Mouse (Mus musculus): ENCODE data around the gene Tmem239.
A peak's percentile ranks its signal among the peaks of the same experiment; 100 is the strongest.
"Not testable (repeated sequence)": the region's sequence is repeated elsewhere in the genome, so short reads cannot be mapped to it uniquely, and the experiment has no call there.

Gene Tmem239

DNA sequence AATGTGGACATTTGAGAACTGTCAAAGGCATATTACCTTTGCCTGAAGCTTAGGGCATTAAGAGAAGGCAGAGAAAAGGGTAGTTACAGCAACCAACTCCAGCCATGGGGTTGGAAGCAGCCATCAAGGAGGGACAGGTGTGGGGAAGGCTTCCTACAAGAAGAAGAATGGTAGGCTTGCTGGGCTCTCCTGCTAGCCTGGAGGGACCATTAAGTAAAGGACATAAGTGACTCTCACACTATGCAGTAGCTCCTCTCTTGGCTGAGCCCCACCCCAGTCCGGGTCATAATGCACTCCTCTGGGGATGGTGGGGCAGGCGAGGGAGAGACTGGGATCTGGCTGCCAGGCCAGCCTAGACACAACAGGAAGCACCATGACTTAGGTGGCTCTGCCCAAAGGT, at the start of gene Tmem239:
Gene Tmem239 (plus strand): TSS at position 301 of the 400 bp plus-strand sequence.
- DNase-seq = no peak

DNA sequence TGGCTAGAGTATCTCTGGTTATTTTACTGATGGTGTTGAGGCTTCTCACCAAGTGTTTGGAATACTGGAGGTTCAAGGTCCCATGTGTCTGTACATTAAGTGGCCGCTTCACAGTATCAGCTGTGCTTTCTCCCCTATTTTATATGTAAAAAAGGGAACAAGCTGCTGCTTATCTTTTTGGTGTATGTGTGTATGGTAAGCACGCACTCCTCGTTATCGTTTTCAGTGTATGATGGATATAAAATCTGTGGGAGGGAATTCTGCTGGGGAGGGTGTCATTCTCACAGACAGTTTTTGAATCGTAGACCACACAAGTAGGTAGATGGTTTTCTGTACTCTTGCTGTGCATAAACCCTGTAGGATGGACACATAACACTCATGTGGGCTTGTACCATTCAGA, 48.7 kb upstream of the Tmem239 start:
- DNase-seq = no peak

DNA sequence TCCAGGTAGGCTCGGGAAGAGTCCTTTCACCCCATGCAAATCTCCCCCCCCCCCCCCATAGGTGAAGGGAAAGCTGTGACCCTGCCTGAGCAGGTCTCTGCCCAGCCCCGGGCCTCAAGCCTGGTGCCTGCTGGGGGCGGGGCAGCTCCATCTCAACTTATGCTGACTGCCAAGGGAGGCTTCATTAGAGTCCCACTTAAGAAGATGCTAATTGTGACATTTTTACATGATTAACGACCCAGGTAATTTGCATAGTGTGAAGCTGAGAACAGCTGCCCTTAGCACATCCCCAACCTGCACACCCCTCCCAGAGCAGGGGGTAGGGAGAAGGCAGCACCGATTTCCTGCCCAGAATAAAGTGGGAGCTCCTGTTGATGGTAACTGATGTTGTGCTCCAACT, 47.4 kb upstream of the Tmem239 start:
- no peak for DNase-seq

DNA sequence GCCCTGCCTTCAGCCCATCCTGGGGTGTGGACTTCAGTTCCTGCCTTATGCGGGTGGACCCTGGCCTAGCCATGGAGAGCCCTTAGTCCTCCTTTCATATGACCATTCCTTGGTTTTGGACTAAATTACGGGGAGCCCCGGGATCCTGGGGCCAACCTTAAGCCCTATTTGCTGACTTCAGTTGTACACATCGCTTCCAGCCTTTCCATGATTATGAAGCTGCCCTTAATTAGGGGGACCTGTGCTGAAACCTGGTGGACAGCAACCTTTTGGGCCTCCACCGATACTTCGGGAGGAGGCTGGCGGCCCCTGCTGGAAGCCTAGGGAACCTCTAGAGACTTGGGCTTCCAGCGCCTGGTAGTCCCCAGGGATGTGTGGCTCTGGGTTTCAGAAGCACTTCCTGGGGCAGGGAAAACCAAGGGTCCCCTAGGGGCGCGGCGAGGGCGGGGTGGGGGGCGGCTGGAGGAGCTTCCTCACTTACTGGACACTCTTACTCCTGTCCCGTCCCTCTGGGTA, 43.7 kb upstream of the Tmem239 start:
- peak; percentile 70 for DNase-seq

DNA sequence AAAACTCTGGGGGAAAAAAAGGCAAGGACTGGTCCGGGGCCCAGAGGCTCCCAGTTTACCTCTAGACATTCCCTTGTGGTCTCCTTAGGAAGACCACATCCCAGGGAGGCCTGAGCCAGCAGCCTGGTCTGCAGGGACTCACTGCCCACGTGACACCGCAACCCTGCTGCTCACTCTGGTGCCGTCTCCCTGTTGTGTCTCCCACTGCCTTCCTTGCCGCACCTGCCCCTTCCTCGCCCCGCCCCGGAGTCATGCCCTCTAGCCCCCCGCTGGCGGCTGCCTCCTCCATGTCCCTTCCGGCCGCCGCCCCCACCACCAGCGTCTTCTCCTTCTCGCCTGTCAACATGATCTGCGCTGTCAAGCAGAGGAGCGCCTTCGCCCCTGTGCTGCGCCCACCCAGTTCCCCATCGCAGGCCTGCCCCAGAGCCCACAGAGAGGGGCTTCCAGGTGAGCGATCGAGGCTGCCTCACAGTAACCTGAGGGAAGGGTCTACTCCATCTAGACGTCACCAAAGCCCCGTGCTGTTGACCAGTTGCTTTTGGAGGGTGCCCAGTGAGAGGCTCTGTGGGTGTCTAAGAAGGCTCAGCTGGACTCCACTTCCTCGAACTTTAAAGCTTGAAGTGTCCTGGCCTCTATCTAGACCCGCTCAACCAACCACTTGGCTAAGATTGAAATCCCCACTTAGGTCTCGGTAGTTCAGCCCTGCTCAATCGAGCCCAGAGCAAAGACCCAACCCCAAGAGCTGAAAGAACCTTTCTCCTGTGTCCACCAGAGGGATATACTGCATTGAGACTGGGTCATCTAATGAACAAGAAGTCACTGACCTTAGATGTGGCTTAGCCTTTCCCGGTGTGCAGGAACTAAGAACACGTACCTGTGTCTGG, 40.8 kb upstream of the Tmem239 start:
- no peak for DNase-seq

DNA sequence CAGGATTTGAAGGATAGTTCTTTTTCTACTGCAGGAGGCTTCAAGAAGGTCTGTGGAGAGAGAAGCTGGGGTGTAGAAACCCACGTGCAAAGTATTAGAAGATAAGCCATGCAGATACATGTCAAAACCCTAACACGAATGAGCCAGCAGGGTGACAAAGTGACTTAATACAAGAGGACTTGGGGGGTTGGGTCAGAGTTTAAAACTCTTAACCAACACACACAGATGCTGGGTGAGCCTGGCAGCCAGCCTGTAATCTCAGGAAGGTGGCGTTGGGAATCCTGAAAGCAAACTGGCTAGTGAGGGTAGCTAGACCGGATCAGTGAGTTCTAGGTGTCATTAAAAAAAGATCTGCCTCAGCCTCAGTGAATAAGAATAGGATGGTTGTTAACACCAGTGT, 38.9 kb upstream of the Tmem239 start:
- no peak for DNase-seq

DNA sequence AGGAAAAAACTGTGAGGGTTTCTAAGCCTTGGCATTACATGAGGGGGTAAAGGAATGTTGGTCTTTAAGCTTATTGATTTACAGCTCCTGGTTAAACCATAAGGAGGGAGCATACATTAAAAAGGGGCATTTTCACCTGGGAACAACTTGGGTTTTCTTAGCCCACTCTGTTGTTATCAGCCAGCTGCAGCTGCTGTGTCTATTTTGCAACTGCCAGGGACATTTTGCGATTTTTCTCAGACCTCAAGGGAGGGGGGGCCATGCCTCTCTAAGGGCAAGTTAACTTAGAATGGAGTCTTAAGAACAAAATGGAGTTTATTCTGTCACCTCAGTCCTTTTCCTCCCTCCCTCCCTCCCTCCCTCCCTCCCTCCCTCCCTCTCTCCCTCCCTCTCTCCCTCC, 33.3 kb upstream of the Tmem239 start:
- not testable (repeated sequence) for DNase-seq

DNA sequence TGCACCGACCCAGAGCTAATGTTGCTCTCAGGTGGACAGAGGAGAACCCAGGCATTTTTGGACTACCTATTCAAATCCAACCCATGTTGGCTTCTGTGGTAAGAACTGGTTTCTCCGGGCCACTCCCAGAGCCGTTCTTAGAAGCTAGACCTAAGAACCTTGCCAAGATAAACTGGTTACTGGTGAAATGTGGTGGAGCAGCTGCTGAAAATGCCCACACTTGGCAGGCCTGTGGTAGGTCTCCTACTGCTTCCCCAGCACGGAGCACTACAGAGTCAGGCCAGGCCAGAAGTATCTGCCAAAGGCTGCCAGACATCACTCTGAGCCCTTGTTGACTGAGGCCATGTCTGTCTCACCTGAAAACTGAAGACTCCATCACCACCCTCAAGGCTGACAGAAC, 31.3 kb upstream of the Tmem239 start:
- DNase-seq = no peak

DNA sequence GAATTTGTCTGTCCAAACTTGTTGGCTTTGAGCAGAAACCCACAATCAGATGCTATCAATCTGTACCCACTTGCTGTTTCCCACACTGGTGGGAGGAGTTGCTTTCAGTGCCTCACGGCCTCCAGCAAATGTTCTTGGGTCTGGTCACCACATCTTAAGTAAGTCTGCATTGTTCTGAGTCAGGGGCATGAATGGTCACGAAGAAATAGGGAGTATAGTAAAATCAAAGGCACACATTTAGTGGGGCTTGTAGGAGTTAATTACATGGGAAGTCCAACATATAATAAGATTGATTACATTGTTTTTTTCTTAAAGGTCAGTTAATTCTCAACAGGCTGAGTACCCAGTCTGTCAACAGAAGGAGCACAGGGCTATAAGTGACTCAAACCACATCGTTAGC, 23.1 kb upstream of the Tmem239 start:
- DNase-seq = no peak

DNA sequence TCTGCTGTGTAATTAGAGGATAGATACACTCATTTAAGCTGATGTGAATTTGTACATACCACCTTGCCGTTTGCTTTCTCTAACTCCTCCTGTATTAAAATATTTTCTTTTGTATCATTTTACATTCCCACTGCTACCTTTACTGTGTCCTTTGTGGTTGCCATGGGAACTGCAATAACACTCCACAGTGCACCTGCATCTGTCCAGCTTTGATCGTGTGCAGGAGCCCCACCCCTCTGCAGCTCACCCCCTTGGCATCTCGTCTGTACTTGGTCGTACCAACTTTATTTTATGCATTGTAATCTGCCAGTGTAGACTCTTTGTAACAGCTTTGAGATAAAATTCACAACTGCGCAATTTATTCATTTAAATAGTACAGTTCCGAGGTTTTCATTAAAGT, 22.4 kb upstream of the Tmem239 start:
- DNase-seq = no peak

DNA sequence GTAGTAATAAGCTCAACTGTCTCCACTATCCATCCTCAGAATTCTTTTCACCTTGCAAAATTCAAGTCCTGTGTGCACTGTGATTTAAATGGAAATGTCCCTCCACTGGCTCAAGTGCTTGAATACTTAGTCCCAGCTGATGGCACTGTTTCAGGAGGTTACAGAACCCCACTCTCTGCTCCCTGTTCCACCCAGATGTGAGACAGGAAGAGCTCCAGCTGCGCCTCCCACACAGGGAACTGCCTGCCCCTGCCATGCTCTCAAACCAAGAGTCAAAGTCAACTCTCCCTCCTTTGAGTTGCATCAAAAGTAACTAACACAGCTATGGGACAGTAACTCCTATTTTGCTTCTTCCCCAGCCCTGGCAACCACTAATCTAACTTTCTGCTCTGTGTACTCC, 20.1 kb upstream of the Tmem239 start:
- no peak for DNase-seq

DNA sequence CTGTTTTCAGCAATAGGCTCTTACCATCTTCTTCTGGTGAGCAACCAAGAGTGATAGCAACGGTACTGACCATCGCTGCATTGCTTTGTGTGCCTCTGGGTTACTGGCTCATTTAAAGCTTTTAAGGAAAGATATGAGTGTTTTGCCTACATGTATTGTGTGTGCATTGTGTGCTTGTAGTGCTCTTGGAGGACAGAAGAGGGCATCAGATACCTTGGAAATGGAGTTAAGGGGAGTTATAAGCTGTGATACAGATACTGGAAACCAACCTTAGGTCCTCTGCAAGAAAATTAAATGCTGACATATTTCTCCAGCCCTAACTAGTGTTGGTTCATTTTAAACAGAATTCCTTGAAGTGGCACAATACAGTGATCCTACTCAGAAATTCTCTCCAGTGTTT, 17.5 kb upstream of the Tmem239 start:
- no peak for DNase-seq

DNA sequence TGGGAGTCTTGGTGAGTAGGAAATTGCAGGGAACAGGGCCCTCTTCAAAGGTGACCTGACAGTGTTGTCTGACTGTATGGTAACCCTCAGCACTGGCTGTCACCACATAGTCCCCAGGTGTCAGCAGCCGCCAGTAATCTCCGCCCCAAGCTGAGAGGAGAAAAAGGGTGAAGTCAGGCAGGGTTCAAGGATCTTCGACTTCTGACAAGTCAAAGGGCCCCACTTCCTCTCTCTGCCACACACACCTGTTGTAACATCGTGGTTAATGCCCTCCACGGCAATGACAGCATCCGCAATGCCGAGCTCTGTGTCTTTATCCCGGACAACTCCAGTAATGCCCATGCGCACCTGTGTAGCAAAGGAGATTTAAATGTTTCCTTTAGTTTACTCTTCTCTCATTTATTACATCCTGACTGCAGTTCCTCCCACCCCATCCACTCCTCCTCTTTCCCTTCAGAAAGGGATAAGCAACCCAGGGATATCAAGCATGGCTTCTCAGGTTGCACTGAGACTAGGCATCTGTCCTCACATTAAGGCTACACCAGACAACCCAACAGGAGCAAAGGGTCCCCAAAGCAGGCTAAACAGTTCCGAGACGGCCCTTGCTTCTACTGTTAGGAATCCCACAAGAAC, 15.2 kb upstream of the Tmem239 start:
- DNase-seq = no peak

DNA sequence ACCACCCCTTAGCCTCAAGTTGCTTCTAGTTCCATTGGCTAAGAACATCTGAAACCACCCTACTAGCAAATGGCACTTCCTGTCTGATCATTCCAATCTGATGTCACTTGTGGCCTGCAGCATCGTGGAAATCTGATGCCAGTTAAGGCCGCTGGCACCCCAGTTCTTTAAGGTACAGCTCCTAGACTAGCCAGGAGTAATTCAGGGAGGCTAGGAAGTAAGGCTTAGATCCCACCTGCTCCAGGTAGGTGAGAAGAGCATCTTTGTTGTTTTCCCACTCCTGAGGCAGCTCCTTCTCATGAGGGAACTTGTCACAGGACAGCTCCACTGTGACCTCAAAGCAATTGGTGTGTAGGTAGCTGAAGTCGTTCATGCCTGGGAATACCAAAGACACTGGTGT, 13.4 kb upstream of the Tmem239 start:
- DNase-seq = no peak

DNA sequence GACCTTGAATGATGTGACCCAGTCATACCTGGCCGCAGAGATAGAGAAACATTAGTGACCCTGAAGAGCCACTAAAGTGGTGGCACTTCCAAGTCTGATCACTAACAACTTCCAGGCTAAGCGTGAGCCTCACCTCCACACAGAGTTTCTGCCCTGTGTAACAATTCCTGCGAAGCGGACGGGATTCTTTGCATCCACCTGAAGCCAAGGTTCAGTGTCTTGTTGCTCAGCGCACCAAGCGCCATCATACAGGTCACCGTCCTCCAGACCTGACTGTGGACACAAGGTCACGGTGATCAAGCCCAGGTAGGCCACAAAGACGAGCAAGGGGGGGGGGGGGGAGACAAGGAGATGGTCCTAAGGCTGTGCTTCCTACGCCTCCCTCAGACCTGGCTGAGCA, 10.6 kb upstream of the Tmem239 start:
- no peak for DNase-seq

DNA sequence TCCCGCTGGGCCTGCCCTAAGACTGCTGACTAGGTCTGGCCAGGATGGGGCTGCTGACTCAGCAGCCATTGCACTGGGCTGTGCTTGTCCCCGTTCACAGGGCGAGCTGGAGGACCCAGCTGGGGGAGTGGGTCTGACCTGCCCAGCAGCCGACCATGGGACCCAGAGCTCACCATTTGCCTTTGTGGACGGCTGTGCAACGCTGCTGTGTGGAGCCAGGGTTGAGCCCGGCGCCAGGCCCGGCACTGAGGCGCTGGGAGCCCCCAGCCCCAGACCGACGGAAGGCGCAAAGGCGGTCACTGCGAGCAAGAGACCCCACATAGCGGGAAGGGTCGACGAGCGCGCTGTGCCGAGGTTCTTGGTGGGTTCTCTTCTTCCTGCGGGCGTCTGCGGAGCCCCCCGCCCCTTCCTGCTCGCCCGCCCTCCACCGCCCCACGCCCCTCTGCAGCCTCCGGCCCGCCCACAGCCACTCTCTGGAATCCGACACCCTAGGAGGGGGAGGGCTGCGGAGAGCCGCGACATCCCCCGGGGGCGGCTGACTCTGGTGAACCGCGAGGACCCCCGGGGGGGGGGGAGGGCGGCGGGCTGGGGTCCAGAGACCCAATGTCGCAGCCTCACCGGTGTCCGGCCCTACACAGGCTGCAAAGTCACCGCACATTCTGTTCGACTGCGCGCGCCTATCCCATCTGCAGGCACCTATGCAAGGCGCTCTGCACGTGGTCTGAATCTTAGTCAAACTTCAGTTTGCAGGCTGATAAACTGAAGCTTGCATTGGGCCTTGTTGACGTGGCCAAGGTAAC, 8.9 kb upstream of the Tmem239 start, which contains the start of gene Cpxm1:
Gene Cpxm1 (minus strand): TSS at position 389 of the 800 bp plus-strand sequence.
- DNase-seq = no peak

DNA sequence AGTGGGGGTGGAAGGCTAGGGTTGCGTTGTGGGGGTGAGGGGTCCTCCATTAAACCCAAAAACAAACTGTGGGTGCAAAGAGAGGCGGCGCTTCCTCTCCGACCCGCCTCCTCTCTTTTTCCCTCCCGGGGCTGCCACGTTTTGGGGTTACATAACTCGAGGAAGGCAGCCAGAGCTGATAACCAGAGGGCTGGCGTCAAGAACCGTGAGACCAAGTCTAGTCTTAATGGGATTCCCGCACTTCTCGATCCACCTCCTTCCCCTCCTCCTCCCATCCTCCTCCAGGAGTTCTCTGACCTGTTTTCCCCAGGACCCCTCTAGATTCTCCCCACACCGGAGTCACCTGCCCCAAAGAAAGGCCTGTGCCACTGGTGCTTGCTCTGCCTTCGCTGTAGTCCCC, 8.2 kb upstream of the Tmem239 start:
- no peak for DNase-seq

DNA sequence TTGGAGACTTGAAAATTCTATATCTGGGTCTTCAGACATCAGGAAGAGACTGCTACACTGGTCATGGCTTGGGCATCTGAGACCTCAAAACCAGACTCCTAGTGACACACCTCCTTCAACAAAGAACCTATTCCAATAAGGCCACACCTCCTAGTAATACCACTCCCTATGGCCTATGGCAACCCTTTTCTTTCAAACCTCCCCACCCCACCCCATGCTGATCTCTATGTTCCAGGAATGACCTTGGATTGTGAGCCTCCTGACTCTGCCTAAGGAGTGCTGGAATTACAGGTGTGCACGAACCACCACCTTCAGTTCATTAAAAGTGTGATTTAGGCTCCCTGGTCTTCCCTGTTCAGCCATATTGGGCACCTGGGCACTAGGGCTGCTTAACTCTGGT, 6.2 kb upstream of the Tmem239 start:
- no peak for DNase-seq

DNA sequence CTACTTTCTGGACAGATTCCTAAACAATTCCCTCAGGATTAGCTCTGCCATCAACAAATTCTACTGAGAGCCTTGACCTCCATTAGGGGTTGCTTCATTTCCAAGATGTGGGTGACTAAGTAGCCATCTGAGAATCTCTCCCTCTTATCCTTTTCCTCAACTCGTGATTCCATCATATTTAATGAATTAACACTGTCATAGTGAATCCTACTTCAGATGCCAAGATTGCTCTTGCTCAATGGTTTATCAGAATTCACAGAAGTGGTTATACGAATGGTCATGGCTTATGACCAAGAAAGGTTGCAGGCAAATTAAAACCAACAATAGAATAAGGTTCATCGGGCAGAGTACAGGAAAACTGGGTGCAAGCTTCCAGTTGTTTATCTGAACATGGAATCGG, 4.4 kb upstream of the Tmem239 start:
- no peak for DNase-seq

DNA sequence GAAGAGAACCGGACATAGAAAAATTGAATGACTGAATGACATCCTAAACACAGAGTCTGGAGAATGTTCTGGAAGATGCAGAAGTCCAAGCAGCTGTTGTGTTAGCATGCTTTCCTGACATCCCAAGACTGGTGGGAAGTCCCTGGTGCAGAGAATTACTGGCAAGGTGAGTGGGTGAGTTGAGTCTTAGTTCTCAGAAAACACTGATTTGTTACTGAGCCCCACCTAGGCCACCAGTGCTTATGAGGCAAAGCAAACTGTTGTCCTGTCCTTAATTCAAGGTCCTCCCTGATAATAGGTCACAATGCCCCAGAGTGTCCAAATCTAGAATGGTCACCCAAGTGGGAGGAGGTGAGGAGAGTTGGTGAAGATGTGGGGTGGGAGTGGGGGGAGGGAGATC, 1.3 kb upstream of the Tmem239 start, which contains the start of the genes Gm28372 and 1700020A23Rik:
Gene Gm28372 (plus strand): TSS at position 301 of the 400 bp plus-strand sequence.
Gene 1700020A23Rik (plus strand): TSS at position 321 of the 400 bp plus-strand sequence.
- DNase-seq = no peak

DNA sequence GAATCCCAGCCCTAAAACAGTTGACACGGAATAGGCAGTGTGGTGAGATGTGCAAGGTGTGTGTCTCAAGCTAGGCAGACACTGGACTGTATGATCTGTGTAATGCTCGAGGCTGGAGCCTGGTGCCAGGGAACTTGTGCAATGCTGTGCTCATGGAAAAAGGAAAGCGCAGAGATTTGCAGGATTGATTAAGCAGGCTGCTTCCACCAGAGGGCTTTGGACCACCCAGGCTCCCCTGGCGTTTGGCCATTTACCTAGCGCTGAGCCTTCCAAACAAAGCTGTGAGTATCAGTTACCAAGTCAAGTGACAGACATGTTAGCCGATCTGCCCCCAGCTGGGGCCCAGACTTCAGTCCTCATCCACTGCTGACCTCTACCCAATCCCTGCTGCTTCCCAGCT, 1.9 kb downstream of the Tmem239 start:
- no peak for DNase-seq

DNA sequence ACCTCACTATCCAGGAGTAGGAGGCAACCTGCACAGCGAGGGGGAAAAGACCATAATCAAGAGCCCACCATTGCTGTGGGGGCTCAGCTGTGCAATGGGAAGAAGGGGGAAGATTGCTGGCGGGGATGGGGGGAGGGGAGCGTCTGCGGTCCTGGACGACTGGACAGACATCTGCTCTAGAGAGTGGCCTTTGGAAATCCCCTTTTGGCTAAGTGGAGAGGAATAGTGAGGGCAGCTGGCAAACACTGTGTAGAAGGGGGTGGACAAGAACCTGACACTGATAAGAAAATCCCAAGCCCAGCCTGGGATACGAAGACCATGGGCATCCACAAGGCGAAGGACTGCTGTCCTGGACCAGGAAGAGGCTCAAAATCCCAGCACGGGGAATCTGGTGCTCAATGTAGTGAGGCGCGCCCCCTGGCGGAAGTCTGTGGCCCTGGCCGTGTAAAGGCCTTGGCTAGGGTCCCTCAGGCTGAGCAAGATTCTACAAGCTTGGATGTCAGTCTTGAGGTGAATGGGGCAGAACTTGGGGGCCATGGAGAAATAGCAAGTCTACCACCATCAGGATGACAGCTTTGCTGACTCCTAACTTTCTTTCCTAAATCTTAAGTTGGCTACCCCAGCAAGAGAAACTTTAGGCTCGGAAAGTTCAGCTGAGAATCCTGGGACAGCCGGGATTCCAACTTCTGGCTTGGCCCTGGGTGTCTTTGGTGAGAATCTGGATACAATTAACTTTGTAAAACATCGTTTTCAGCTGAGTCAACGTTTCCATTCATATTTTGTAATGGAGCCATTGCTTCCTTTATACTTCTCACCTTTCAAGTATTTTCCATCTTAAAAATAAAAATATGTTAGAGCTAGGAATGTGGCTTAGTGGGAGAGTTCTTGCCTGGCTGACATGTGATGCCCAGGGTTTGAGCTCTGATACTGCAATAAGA, 5.5 kb downstream of the Tmem239 start:
- DNase-seq = peak; percentile 82
